Mouse (Mus musculus): Measurements from ENCODE around the gene Dlx3. TPM values are rescaled to one million over a fixed set of nuclear protein-coding genes. Genes with fewer than 3 reads are reported as not detected.

Dlx3 gene
- total RNA-seq, 4 experiments from 2014 or later: not detected

- DNase-seq: no peak
Measured at GRCm38 (mm10) chr11:95157872-95158271, 38.0 kb downstream of the Dlx3 start.

DNA sequence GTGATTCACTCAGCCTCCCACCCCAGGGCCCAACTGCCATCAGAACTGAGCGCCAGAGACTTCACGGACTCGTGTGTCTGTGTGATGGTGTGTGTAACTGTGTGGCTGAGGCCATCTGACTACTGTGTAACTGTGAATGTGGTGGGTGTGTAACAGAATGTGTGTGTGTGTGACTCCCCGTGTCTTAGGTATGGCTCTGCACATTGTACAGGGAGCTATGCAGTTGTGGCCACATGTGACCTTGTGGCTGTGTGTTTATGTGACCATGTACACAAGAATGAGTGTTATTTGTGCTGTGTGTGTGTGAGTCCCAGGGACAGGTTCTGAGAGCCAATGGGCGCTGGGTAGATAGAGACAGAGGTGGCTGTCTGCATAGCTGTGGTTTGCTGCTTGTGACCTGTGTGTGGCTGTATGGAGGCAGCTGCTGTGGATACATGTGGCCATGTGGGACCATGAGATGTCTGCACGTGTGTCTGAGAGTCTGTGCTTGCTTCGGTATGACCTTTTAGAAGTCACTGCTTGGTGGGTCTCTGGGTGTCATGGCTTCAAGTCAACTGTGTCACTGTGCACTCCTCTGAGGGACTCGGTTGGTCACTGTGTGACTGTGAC is 39.9 kb downstream of the Dlx3 start:
- DNase-seq: no peak

- no peak for DNase-seq
Measured at GRCm38 (mm10) chr11:95160693-95161092, 40.8 kb downstream of the Dlx3 start.

DNA sequence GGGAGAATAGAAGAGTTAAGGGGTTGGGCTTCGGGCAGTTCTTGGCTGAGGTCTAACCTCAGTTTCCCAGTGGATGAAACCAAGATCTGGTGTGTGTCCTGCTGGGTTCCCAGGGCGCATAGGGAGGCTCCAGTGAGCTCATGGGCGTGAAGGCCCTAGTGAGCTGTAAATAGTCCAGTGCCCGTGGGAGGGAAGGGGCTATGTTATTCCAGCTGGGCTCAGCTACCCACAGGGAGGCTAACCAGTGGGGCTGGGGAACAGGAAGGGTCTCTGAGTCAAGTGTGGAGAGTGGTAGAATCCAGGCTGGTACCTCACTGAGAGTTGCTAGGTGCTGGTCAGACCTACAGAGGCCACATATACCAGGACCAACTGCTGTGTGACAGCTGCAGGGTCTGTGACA is 41.8 kb downstream of the Dlx3 start:
- DNase-seq: no peak

DNA sequence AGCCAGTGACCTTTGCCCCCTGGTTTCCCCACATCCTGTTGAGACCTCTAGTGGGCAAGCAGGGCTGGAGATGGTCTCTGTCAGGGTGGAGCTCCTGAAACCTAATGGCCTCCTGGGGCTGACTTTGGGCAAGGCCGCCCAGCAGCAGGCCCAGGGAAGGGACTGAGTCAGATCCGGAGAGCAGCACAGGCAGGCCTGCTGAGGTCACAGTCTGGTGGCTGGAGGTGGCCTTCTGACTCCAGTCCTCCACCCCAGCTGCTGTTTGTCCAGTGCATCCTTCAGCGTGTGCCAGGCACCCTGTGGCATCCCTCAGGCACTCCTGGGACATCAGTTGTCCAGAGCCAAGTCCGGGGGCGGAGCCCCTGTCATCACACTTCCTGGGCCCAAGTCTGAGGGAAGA is 45.9 kb downstream of the Dlx3 start:
- DNase-seq: peak; percentile 28

Other genes starting within 250 kb of the Dlx3 start
- gene Col1a1, start 183.9 kb upstream of the Dlx3 start, total RNA-seq (2022): 10 to 100 TPM; 25.9 to 57.5 (median 32.5) TPM
- gene Hils1, start 152.5 kb upstream of the Dlx3 start, total RNA-seq (2022): not detected
- not detected for gene Sgca, start 143.8 kb upstream of the Dlx3 start, total RNA-seq (2022)
- gene Ppp1r9b, start 129.1 kb upstream of the Dlx3 start, total RNA-seq (2022): 100 to 1,000 TPM; 116 to 149 (median 131) TPM
- gene Samd14, start 110.2 kb upstream of the Dlx3 start, total RNA-seq (2022): 1 to 10 TPM; 3.9 to 9.1 (median 5.6) TPM
- 10 to 100 TPM; 60.9 to 90.5 (median 76.0) TPM for gene Pdk2, start 78.8 kb upstream of the Dlx3 start, total RNA-seq (2022)
- 10 to 100 TPM; 40.8 to 74.6 (median 49.9) TPM for gene Itga3, start 43.3 kb upstream of the Dlx3 start, total RNA-seq (2022)
- under 1 TPM in 2 of 4 experiments, not detected in 2; 0.28 to 0.32 TPM for gene Dlx4, start 26.1 kb downstream of the Dlx3 start, total RNA-seq (2022)
- not detected for gene Tac4, start 141.4 kb downstream of the Dlx3 start, total RNA-seq (2022)
- gene Kat7, start 190.1 kb downstream of the Dlx3 start, total RNA-seq (2022): 10 to 100 TPM; 50.4 to 86.8 (median 73.7) TPM
- gene Fam117a, start 216.9 kb downstream of the Dlx3 start, total RNA-seq (2022): 10 to 100 TPM; 14.7 to 21.4 (median 18.0) TPM

All from adrenal gland, adult 8-10 months (tissue).